Mouse (Mus musculus): ENCODE results near the gene Nav3.

Nav3 gene

DNA sequence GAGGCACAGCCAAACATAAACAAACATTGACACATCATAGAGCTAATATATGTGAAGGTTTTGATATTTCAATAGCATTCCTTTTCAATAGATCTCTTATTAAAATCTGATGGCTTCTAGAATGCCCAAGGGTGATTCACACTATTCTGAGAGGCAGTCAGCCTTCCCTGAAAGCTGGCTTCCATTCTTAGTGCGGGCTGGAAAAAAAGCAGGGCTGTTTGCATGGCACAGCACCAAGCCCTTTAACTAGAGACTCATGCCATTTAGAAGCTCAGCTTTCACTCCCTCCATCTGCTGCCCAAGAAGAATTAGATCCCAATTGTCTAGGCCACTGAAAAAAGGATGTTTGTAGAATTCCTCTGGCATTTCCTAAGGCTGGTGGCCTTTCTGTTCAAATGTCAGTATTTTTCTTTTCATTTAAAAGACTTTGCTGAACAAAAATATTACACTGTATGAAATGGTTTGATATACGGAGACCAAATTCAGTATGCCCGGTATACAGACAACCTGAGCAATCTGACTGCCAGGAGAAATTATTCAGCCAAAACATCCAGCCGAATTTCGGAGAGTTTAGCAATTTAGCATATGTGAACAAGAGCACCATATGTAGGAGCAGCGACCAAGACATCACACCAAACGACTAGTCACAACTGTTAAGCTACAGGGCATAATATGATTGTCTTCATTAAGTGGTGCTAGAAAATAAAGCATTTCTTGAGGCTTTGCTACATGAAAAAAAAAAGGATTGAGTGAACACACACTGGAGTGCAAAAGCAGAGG, 263.8 kb downstream of the Nav3 start:
- DNase-seq (ENCODE audit: low read depth, low spot score) = no peak

DNA sequence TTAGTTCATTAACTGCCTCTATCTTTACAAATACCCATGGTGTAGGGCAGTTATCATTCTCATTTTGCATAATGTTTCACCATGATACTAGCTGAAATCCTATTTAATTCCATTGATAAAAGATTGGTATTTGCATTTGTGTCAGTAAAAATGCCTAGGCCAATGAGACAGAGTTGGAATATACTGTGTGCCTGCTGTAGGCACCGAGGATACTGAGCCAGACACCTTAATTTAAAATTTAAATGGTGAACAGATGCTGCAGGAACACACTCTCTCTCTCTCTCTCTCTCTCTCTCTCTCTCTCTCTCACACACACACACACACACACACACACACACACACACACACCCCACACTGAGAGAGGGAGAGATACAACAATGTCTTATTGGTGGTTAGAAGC, 269.8 kb downstream of the Nav3 start:
- DNase-seq (ENCODE audit: low read depth, low spot score) = no peak

DNA sequence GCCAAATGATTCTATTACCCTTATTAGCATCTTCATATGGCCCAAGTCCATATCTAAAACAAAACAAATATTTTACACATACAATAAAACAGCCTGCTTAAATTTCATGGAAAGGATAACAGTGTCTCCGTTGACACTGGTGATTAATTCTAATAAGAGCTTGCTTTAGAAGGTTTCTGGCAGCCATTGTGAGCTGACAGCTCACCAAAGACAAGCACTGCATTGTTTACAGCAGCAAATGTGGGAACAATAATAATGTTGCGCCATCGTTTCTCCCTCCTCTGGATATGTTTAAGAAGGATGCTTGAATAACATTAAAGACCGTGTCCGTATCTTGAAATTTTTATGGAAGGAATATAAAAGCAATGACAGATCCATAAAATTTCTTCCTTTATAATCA, 280.1 kb downstream of the Nav3 start:
- no peak for DNase-seq (ENCODE audit: low read depth, low spot score)

GRCm38 (mm10) chr10:110169416-110169815, 286.6 kb downstream of the Nav3 start:
- no peak for DNase-seq (ENCODE audit: low read depth, low spot score)

DNA sequence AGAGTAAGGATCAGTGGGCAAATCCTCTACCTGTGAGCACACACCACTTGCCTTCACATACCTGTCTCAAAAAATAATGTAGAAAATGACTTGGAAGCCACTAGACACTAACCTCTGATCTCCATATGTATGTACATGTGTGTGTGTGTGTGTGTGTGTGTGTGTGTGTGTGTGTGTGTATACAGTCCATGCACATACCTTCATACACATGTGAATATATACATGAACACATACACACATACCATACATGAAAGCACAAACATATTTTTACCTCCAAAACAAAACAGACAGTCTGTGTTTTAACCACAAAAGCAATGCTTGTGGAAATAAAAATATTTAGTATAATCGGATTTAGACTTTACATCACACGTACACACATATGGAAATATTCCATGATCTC, 287.1 kb downstream of the Nav3 start:
- no peak for DNase-seq (ENCODE audit: low read depth, low spot score)

- no peak for DNase-seq (ENCODE audit: low read depth, low spot score)
These were observed 293.4 kb downstream of the Nav3 start for GRCm38 (mm10) chr10:110162596-110162995.

DNA sequence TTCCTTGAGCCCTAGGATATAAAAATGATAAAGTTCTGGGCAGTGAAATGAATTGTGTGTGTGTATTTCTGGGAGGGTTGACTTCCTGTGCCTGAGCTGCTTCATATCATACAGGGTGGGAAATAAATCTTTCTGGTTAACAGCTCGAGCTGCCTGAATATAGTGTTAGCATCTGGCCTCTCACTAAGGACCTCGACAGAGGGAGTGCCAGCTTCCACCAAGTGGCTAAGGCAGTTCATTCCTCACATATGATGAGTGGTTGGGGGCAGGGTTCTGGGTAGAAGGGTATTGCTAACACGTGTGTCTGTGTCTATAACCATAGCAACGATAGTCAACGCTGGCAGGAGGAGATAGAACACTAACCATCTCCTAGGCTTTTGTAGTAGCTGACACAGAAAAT, 295.1 kb downstream of the Nav3 start:
- no peak for DNase-seq (ENCODE audit: low read depth, low spot score)

DNA sequence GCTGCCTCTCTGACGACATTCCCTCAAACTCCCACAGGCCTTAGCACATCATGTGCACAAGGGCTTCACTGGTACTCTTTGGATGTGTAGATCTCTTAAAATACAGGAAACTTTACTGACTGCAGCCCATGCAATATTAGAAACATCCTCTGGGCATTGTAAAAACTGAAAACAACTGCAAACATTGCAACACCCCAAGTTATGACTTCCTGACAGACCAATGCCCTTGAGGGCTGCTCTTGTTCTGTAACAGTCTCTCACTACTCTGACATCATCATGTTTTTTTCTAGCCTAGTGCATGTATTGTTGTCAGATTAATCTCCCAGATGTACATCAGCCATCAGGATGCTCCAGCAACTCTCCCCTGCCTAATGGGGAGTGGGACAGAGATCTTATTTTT, 296.5 kb downstream of the Nav3 start:
- no peak for DNase-seq (ENCODE audit: low read depth, low spot score)

GRCm38 (mm10) chr10:110158122-110158521, 297.9 kb downstream of the Nav3 start:
- DNase-seq (ENCODE audit: low read depth, low spot score) = no peak

DNA sequence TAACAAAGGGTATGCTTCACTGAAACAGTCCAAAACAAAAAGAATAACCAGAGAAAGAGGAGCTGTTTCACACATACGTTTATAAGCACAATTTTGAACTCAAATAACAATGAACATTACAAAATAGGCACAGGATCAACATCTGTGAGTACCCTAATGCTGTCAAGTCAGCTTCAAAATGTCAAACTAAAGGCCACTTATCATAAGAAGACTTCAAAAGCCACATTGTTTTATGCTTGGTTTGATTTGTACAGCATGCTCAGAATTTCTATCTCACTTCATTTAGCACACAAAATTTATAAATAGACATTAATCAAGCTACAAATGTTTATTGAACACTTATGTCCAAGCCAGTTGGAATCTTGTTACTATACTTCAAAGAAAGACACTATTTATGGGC, 299.6 kb downstream of the Nav3 start:
- no peak for DNase-seq (ENCODE audit: low read depth, low spot score)

GRCm38 (mm10) chr10:110155494-110155893, 300.5 kb downstream of the Nav3 start:
- DNase-seq (ENCODE audit: low read depth, low spot score) = peak; percentile 11

GRCm38 (mm10) chr10:110154873-110155237, 301.1 kb downstream of the Nav3 start:
- DNase-seq (ENCODE audit: low read depth, low spot score) = no peak

- no peak for DNase-seq (ENCODE audit: low read depth, low spot score)
These were observed 301.8 kb downstream of the Nav3 start for GRCm38 (mm10) chr10:110154001-110154872.

DNA sequence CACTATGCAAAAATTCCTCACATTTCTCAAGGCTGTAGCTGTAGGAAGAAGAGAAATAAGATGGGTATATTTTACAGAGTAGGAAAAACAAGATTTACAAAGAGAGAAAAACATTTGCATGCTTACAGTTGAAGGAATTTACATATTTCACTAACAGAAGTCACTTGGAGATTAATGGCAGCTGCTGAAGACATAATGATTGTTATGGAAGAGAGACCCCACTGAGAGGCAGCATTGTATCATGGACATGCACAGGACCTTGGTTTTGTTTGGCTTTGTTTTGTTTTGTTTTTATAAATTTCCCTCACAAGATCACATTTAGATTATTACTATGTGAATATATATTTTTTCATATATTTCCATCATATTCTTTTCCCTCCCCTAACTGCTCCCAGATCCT, 335.4 kb downstream of the Nav3 start:
- peak; percentile 8 for DNase-seq (ENCODE audit: low read depth, low spot score)

DNA sequence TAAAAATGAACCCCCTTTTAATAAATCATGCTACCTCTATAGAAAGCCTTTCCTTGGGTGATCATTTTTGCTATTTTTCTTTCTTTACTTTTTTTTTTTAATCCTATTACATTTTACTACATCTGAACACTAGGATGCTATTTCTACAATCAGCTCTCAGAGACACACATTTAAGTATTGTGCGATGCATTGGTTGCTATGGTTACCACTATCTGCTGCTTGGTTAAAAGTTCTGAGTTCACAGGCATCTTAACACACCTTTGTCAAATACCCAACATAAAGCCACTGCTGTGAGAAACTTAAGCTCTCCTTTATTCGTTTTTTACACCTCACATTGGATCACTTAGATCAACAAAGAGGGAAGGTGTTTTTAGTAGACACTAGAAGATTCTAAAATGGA, 338.7 kb downstream of the Nav3 start:
- DNase-seq (ENCODE audit: low read depth, low spot score) = no peak

DNA sequence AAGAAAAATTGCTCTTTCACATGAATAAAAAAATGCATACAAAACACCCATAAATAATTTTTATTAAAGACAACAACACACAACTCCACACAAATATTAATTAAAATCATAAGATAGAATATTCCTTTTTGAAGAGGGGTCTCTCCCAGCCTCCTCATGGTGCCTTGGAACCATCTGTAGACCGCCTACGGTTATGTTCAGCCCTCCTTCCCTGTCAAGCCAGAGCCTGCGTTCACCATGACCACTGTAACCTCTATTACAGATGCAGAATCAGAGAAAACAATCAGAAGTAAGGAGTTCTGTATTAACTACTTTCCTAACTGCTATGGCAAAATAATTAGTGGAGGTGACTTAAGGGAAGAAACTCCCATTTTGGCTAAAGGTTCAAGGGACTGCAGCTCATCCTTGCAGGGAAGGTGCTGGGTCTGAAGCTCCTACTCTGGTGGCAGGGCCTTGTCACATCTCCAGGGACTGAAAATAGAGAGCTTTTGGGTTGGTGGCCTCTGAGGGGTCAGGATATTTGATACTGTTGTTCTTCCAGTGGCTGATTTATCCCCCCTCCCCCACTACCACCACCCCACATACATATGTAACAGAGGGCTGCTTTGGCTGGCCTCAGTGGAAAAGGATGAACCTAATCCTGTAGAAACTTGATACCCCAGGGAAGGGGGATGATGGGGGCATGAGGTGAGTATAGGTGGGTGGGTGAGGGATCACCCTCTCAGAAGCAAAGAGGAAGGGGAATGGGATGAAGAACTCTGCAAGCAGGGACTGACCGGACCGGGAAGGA, 343.1 kb downstream of the Nav3 start:
- DNase-seq (ENCODE audit: low read depth, low spot score) = no peak

GRCm38 (mm10) chr10:110103255-110103654, 352.7 kb downstream of the Nav3 start:
- no peak for DNase-seq (ENCODE audit: low read depth, low spot score)

GRCm38 (mm10) chr10:110102231-110102630, 353.8 kb downstream of the Nav3 start:
- no peak for DNase-seq (ENCODE audit: low read depth, low spot score)

DNA sequence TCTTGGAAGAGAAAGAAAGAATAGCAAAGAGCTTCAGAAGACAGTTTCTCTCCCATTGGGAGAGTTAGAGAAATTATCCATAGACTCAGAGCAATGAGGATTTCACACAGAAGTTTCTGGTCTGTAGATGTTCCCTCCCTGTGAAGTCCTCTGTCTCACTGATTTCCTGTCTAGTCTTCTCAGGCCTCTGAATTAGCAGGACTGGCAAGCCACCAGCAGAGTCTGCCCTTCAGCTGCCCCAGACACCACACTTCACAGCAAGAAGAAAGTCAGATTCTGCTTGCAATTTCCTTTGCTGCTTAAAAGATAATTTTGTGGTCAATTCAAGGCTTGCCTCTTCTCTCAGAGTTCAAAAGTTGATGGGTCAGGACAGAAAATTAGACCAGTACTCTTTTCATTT, 361.6 kb downstream of the Nav3 start:
- DNase-seq (ENCODE audit: low read depth, low spot score) = no peak

DNA sequence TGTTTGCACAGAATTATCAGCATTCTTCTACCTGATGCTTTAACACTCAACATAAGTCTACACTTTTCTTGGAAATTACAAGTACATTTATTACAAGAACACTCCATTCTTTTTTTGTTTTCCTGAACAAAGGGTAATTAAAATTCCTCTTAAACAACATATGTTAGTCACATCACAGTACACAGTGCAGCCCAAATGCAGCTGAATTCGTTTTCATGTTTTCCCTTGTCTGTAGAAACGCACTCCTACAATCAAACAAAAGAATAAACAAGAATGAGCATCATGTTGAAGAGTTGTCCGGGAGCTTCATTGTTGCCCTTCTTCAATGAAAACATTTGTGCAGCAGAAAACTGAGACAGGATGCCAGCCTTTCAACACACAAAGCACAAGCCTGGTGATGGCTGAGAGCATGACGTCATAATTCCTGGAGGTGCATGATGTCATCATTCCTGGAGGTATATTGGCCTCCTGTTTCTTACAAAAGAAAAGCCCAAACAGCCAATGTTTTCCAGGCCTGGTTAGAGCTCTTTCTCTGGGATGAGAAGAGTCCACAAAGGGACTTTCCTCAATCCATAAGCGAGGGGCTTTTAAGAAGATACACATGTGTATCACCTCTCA, 367.5 kb downstream of the Nav3 start:
- DNase-seq (ENCODE audit: low read depth, low spot score) = no peak

- DNase-seq (ENCODE audit: low read depth, low spot score) = peak; percentile 4
These were observed 370.1 kb downstream of the Nav3 start for GRCm38 (mm10) chr10:110085903-110086302.

- peak; percentile 36 for DNase-seq (ENCODE audit: low read depth, low spot score)
These were observed 370.8 kb downstream of the Nav3 start for GRCm38 (mm10) chr10:110085156-110085555.

Data from A20 (cell line).